Mouse (Mus musculus): ENCODE results near the gene Inip.
A peak's percentile ranks its signal among the peaks of the same experiment; 100 is the strongest.

Inip gene

DNA sequence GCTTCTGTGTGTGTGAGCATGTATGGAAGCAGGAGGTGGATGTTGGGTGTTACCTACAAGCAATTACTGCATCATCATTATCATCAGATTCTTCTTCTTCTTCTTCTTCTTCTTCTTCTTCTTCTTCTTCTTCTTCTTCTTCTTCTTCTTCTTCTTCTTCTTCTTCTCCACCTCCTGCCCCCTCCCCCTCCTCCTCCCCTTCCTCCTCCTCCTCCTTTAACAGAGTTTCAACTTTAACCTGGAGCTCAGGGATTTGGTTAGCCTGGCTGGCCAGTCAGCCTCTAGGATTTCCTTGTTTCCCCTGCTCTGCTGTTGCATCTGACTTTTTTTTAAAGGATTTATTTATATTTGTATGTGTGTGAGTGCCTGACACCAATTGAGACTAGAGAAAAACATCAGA is at the start of gene Inip:
Inip (minus strand) TSS at position 101 of the 400 bp plus-strand sequence.
- DNase-seq (ENCODE audit: low spot score in 2 of 2): no peak

DNA sequence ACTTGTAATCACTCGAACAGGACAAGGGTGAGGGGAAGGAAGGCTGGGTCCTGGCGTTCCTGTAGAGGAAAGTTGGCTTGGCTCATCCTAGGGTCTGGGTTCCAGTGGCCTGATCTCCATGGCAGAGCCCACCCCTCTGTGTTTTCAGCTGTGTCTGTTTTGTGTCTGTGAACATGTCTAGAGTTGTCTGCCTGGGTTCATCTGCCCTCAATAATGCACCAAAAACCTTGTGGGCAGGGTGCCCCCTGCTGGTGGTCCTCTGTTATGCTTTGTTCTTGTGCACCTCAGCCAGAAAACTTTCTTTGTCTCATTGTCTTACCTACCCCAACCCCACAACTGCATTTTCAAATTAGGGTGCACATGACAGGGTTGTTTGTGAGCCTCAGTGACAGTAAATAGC is 48.8 kb upstream of the Inip start:
- DNase-seq (ENCODE audit: low spot score in 2 of 2): peak; percentile 40 to 71

DNA sequence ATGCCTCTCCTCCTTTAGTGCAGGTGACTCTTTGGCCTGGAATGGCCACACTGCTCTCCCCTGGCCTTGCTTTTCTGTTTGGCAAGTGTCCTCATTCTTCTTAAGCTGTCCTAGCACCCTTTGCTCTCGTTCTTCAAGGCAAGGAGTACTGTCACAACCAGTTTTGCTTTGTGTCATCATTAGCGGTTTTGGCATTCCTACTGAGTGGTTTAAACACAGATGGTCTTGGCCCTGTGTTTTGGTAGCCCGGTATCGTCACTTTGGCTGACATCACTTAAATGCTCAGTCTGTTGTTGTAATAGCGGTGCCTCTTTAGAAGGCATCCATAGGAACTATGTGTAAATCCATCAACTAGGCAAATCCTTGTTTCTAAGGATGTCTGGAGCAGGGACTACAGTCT is 46.1 kb upstream of the Inip start:
- no peak for DNase-seq (ENCODE audit: low spot score in 2 of 2)

DNA sequence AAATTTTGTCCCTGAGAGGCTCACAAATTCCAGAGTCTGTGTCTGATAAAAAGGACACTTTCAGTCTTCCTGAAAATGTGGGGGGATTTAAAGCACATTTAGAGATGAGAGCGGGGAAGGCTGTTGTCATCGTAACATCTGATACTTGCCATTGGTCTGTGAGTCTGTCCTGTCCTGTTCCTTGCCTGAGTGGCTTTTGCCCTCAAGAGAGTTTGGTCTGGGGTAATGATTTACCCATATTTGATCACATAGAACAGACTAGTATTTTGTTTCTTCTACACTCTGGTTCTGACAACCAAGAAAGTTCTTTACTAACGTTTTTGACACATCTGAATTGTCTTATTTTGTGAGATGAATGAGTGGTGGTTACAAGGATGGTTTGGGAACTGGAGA is 43.9 kb upstream of the Inip start:
- DNase-seq (ENCODE audit: low spot score in 2 of 2): no peak

DNA sequence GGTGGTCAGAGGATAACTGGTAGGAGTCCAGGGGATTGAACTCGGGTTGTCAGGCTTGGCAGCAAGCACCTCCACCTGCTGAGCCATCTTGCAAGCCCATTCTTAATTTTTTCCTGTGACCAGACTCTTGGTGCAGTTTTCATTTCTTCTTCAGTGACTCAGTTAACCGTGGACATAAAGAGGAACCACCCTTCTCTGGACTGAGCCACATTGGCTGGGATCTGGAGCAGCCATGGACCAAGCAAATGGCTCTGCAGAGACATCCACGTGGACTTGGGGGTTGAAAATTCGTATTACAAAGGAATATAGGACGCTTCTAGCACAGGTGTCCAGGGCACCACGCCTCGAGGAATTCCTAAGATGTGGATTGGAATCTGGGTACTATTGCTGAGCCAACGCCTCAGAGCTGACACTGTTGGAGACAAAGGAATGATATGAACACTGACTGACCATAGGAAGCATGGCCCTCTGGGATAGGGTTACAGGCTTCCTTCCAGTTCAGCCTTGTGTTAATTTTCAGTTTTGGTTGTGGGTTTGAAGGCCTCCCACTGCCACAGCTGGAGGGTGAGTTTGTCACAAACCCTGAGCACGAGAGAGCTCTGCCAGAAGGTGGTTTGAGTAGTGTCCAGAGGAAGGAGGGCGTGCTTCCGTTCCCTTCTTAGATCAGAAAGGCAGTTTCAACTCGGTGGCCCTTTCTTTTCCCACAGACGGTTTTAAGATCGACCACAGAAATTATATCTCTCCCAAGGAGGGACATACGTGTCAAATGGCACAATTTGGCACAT is 43.3 kb upstream of the Inip start:
- no peak for DNase-seq (ENCODE audit: low spot score in 2 of 2)

DNA sequence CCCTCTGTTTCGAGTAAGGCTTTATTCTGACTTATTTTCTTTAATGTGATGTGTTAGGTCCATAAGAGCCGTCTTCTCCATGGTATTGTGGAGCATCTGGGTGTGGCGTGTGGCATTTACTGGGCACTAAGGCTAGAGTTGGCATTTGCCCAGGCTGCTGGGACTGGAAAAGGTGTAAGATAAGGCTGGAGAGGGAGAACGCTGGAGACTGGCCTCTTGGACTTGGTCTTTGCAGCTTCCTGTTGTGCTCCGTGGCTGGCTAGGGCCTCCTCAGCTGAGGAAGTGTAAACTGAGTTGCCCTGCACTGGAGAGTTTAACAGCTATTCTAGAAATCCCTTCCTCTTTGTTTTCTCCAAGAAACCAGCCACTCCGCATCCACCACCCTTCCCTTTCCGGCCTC is 36.3 kb upstream of the Inip start:
- DNase-seq (ENCODE audit: low spot score in 2 of 2): no peak

DNA sequence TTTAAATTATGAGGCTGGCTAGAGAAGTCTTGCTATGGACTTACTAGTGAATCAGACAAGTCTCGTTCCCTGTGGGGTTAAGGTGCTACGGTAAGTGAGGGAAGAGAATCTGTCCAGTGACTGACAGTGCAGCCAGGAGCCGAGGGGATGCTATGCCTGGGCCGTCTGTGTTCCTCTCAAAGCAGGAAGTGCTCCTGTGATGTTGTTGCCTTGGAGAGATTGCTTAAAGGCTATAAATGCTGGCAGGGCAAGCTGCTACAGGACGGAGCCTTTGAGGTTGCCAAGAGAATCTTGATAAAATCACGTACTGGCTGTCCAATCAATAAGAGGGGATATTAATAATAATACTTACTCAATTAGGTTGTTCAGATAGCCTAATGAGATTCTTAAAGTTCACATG is 31.4 kb upstream of the Inip start:
- no peak for DNase-seq (ENCODE audit: low spot score in 2 of 2)

DNA sequence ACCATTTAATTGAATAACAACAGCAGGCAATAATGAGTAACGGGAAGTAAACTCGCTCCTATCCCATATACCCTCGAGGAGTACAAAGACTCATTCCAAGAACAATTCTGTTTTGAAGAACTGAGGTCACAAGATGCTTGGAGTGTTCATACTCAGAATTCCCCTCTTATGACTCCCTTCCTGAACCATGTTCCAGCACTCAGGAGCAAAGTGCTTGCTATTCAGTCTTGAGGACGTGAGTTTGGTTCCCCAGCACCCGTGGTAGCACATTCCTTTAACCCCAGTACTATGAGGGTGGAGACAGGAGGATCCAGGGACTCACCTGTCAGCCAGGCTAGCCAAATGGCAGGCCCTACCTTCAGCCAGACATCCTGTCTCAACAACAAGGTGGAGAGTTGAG is 29.6 kb upstream of the Inip start:
- DNase-seq (ENCODE audit: low spot score in 2 of 2): no peak

DNA sequence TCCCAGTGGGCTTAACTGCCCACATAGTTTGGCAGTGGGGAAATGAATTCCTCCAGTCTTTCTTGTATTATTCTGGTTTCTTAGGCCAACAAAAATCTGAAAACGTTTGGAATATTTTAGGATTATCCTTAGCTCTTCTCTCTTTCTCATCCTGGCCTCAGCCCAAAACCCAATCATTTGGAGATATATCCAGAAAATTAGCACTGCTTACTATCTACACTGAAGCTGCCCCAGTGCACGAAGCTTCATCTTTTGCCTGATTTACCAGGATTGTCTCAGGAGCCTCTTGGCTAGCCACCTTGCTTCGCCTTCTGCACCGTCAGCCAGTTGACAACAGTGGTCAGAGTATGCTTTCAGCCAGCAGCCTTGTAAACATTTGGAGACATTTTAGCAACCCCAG is 27.7 kb upstream of the Inip start:
- no peak for DNase-seq (ENCODE audit: low spot score in 2 of 2)

DNA sequence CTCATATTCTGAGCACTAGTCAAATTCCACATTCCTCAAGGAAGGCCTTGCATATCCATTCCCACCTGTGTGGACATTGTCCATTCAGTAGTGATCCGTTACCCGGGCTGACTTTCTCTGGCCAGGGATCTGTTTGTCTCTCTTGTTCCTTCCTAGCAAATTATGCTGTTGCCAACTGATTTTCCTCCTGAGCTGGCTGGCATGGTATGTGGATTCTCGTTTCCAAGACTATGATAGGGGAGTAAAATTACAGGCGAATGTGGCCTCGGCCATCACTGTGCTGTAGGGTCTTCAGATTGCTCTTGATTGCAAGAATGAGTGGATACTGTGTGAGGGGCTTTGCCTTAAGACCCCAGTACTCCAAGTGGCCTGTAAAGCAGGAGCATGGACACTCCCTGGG is 25.0 kb upstream of the Inip start:
- no peak for DNase-seq (ENCODE audit: low spot score in 2 of 2)

DNA sequence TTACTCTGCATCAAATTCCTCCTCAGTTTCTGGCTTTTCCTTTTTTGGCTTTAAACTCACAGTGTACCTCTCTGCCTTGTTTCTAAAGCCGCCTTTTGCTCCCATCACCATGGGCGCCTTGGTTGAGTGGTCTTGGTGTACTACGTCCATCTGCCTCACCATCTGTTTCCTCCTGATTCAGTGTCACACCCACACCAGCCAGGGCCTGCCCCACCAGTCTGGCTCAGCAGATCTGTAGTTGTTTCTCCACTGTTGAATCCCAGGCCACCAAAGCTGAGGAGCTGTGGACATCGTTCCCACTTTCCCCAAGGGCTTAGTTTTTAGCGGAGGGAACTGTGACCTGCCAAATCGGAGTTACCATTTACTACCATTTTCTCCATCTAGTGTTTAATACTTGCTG is 24.2 kb upstream of the Inip start:
- no peak for DNase-seq (ENCODE audit: low spot score in 2 of 2)

DNA sequence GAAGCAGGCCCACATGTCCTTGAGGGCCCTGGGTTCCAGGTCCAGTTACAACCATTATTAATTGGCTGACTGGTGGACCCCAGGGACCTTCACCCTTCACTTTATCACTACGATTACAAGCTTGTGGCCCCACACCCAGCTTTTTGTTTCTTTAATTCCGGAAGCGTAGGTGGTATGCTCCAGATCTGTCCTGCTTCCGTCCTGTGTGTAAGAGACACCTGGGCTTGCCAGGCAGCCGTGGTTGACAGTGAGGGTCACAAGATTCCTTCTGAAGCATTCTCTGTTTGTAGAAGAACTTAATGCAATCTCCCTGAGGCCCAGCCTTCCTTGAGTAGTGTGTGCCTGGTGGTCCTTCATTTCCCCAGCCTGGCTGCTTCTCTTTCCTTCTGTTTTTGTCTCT is 23.5 kb upstream of the Inip start:
- no peak for DNase-seq (ENCODE audit: low spot score in 2 of 2)

DNA sequence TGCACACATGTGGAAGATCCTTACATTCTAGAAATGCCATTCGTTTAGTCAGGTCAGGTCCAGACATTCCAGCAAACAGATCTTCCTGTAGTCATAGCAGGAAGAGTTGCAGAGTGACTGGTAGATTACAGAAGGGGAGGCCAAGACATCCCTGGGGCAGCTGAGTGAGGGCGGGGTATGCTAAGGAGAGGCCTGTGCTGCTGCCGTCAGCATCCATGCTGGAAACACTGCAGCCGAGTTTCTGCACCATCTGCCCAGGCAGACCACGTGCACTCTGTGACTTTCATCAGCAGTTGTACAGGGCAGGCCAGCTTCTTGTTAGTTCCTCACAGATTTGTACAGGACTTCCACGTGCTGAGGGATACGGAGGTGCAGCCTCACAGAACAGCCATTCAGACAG is 22.1 kb upstream of the Inip start:
- no peak for DNase-seq (ENCODE audit: low spot score in 2 of 2)

DNA sequence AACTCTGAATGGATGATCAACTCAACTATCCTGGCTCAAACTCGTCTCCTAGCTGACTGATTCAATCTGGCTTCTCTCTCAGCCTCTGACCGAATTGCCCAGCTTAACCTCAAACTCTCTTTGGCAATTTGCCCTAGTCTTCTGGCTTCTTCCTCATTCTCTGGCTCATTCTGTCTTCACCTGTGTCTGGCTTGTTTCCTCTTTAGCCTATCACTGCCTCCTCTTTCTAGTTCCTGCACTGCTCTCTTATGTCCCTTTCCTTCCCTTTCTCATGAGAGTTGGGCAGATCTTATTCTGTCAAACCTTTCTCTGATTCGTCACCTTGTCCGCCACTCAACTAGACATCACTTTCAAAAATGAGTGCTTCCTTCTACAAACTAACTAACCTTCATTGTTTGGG is 20.7 kb upstream of the Inip start:
- DNase-seq (ENCODE audit: low spot score in 2 of 2): no peak

DNA sequence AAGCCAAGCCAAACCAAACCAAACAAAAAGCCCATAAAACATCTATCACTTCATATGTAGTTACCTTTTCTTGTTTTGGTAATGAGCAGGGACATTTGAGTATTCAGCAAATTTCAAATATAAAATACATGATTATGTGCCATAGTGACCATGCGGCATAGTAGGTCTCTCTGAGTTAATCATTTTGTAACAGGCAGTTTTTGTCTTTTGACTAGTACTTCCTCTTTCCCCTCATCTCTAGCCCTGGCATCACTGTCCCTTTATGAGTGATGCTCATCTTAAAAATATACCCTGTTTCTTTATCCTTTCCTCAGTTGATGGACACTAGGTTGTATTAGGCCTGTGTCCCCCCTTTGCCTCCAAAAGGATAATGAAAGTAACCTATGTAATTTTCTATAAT is 20.1 kb upstream of the Inip start:
- DNase-seq (ENCODE audit: low spot score in 2 of 2): no peak

DNA sequence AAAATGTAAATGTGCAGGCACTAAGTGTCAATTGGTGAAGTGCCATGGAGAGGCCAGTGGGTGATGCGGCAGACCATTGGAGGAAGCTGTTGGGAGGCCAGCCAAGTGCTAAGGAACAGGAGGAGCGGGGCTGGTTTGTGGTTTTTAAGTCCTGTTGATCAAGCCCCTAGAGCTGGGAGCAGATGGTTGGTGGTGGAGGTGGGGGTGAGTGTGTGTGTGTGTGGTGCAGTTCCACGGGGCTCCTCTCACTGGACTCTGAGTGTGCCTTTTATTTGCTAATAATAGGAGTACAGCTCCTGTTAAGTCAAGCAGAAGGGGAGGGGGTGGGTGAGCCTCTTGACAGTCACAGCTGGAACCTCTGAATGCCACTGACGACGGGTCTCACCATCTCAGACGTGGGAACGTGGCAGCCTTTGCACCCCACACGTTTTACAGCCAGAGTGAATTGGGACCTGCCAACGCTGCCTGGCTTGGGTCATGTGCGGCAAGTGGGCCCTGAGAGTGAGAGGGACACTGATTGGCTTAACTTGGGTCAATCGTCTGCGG is 18.2 kb upstream of the Inip start:
- DNase-seq (ENCODE audit: low spot score in 2 of 2): no peak

DNA sequence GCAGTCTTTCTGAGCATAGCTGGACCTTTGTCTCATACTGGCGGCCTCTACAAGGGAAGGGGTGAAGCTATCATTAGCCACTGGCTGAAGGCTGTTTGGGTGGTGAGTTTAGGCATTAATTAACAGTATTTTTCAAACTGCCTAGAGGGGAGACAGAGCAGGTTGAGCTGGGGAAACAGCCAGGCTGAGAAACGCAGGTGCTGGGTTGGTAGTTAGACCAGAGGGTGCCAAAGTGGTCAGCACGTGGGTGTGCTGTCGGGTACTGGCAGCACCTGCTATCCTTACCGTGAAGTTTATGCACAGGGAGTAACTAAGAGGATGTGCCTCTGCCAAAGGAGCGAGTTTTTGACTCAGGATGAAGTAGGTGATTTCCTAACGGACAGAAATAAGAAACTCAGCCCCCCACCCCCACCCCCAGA is 17.7 kb upstream of the Inip start:
- no peak for DNase-seq (ENCODE audit: low spot score in 2 of 2)

DNA sequence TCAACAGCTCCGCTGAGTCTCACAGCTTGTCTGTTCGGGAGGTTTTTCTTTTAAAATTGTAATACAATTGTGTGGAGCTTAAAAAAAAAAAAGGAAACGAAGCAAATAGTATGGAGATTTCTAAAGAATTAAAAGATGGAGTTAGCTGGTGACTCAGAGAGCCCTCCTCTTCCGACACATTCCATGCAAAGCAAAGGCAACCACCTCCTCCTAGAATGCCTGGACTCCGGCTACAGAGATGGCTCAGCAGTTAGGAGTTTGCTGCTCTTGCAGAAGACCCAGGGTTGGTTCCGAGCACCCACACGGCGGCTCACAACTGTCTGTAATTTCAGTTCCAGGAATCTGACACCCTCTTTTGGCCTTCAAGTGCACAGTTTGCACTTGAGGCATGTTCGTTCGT is 17.1 kb upstream of the Inip start:
- DNase-seq (ENCODE audit: low spot score in 2 of 2): no peak

DNA sequence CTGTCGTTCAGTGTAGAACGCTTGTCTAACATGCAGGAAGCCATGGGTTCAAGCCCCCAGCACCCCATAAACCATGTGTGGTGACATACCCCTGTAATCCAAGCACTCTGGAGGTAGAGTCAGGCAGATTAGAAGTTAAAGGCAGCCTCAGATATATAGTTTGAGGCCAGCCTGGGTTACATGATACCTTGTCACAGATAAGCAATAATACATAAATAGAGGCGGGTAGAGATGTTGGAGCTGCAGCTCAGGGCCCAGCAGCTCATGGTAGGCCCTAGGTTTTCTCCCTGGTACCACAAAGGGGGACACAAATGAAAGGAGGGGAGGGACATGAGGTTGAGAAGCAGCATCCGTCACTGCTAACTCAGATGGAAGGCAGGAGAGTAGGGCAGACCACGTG is 16.4 kb upstream of the Inip start:
- DNase-seq (ENCODE audit: low spot score in 2 of 2): no peak

DNA sequence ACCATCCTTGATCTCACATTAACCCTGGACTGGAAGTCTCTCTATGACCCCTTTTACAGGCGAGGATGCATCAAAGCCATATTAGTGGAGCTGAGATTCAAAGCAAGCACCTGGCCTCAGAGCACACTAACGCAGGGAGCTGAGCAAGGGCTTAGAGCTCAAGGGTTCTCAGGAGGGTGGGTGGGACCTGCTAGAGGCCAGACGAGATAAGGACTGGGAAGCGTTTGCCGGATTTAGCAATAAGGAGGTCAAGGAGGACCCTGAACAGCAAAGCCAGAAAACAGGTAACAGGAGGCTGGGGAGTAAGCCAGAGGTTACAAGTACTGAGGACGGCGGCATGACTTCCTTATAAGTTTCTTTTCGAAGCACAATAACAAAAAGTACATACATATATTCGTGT is 15.1 kb upstream of the Inip start:
- no peak for DNase-seq (ENCODE audit: low spot score in 2 of 2)

DNA sequence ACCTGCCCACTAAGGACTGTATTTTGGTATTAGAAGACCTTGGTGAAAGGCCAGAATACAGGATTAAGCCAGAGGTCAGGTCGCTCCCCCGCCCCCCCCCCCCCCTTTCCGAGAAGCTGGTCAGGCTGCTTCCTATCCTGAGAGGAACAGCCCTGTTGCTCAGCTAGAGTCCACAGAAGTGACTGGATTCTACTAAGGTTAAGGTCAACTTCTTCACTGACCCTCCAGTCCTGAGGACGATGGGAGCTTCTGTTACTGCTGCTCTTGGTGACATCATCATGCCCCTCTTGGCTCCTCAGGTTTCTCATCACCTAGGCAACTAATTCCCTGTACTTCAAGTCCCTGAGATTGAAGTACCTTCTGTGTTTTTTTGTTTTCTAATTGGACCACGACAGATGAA is 14.6 kb upstream of the Inip start:
- no peak for DNase-seq (ENCODE audit: low spot score in 2 of 2)

DNA sequence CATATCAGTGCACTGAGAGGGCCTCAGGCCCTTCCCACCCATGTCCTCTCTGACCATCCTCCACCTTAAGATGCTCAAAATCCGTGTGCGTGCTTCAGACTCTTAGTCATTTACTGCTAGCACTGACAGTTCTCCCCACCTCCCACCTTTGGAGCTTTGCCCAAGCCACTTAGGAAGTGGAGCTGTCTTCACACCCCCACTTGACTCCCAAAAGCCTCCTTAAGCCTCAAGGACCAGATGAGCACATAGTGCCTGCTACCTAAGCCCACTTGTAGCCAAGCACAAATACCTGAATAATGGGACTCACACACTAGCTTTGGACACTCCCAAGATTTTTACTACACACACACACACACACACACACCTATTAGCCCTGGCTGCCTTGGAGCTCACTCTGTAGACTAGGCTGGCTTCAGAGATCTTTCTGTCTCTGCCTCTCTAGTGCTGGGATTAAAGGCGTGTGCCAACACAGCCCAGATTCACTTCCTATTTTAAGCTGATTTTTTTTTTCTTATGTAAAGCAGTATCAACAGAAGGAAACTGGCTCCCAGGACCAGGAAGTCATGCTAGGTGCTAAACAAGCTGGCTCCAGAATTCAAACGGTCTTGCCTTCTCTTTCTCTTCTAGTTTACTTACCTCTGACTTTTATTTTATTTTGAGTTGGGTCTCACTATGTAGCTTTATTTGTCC is 13.9 kb upstream of the Inip start:
- DNase-seq (ENCODE audit: low spot score in 2 of 2): no peak

DNA sequence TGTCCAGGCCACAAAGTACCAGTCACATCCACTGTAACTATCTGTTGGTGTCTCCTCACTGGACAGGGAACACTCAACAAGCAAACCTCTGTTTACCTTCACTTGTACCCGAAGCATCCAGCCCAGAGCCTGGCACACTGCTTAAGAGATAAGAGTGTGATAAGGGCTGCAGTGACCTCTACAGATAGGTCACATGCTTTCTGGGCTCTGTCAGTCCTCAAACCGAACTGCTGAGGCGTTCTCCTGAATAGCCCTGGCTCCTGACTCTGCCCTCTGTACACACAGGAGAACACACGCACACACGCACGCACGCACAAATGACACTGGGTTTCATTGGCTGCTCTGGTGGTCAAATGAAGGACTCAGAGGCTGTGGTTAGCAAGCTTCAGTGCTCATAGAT is 12.7 kb upstream of the Inip start:
- DNase-seq (ENCODE audit: low spot score in 2 of 2): no peak
